Mouse (Mus musculus) monocyte, adult 5-6 weeks (primary cell): Measurements from ENCODE around the gene Krt77. TPM values are rescaled to one million over a fixed set of nuclear protein-coding genes. Genes with fewer than 3 reads are reported as not detected.
A peak's percentile ranks its signal among the peaks of the same experiment; 100 is the strongest.

ENCODE experiments used
- ATAC-seq: fragments of 153-309, 156-312 bp; replicated peaks from 2 replicates; pipeline ENCODE4 v1.8.0; 2017; ENCODE audit warnings: mild to moderate bottlenecking; ENCODE audit not compliant: low TSS enrichment, insufficient number of reproducible peaks, severe bottlenecking, poor library complexity, low FRiP score
- total RNA-seq: library from RNA; stranded (forward); fragments of 200-1000, 200-491, 200-594 nt; gene quantifications from 3 replicates; pipeline ENCODE4 v1.2.3, GENCODE M21; 2017

The Krt77 gene
- total RNA-seq: not detected in 3 replicates

GRCm38 (mm10) chr15:101869431-101869830, at the start of gene Krt77:
Krt77 (minus strand) TSS chr15:101869705.
- no peak for ATAC-seq

- no peak for ATAC-seq
Observed at GRCm38 (mm10) chr15:101916072-101916471, 46.6 kb upstream of the Krt77 start.

GRCm38 (mm10) chr15:101904849-101905248, 35.3 kb upstream of the Krt77 start:
- ATAC-seq: no peak

GRCm38 (mm10) chr15:101902171-101903149, 33.0 kb upstream of the Krt77 start:
- no peak for ATAC-seq

- ATAC-seq: no peak
Observed at GRCm38 (mm10) chr15:101895216-101895615, 25.7 kb upstream of the Krt77 start.

- no peak for ATAC-seq
Observed at GRCm38 (mm10) chr15:101892820-101893219, 23.3 kb upstream of the Krt77 start, which contains the start of gene Krt76. Krt76 (minus strand) TSS chr15:101892920.

- ATAC-seq: no peak
Observed at GRCm38 (mm10) chr15:101879776-101880175, 10.3 kb upstream of the Krt77 start.

- no peak for ATAC-seq
Observed at GRCm38 (mm10) chr15:101878041-101878440, 8.5 kb upstream of the Krt77 start.

- ATAC-seq: no peak
Observed at GRCm38 (mm10) chr15:101874383-101874782, 4.9 kb upstream of the Krt77 start.

- ATAC-seq: no peak
Observed at GRCm38 (mm10) chr15:101873231-101873630, 3.7 kb upstream of the Krt77 start.

GRCm38 (mm10) chr15:101866754-101867153, 2.8 kb downstream of the Krt77 start:
- no peak for ATAC-seq

- no peak for ATAC-seq
Observed at GRCm38 (mm10) chr15:101860421-101861130, 8.9 kb downstream of the Krt77 start.

GRCm38 (mm10) chr15:101859735-101860170, 9.8 kb downstream of the Krt77 start:
- ATAC-seq: 0 out of 2 replicates have a peak, but pooled peaks have one; percentile 11

GRCm38 (mm10) chr15:101858673-101859425, 10.7 kb downstream of the Krt77 start:
- ATAC-seq: no peak

- no peak for ATAC-seq
Observed at GRCm38 (mm10) chr15:101856696-101857095, 12.8 kb downstream of the Krt77 start.

- no peak for ATAC-seq
Observed at GRCm38 (mm10) chr15:101855732-101856131, 13.8 kb downstream of the Krt77 start.

GRCm38 (mm10) chr15:101854294-101854693, 15.2 kb downstream of the Krt77 start:
- ATAC-seq: no peak

- no peak for ATAC-seq
Observed at GRCm38 (mm10) chr15:101852571-101852970, 16.9 kb downstream of the Krt77 start.

GRCm38 (mm10) chr15:101850694-101851093, 18.8 kb downstream of the Krt77 start, which contains the start of gene Krt1:
Krt1 (minus strand) TSS chr15:101850794.
- ATAC-seq: no peak
